12 mouse cellular contexts compared by ENCODE assay signal in genomic region chr10:67924030-67924429, GRCm38 (mm10). TPM values are rescaled to one million over a fixed set of nuclear protein-coding genes. Genes with fewer than 3 reads are reported as not detected.
A peak's percentile ranks its signal among the peaks of the same experiment; 100 is the strongest.
DNase-seq lines count a peak whose midpoint lies in the region; ATAC-seq and TF ChIP-seq lines count a peak whose summit lies in the region.
"Had no signal": no experiment of that assay in that cellular context is flagged by ENCODE, and none has a peak within 500 bp of the region (broad histone marks: within the 10 kb centered on the region; RNA-seq: fewer than 3 reads in every experiment).

No protein-coding gene starts in this region.

- 0 out of 2 replicates have a peak, but pooled peaks cover 4% of the 10 kb centered on the region for H3K9me3 ChIP-seq in stomach, postnatal 0 days (ENCODE audit: control insufficient read depth, low read length)
- H3K9me3 ChIP-seq: forebrain, embryonic 10.5 days had no signal

- no peaks in the 10 kb centered on the region for H3K4me1 ChIP-seq in stomach, postnatal 0 days (replicated peaks; ENCODE audit: control insufficient read depth, insufficient read depth)
- H3K4me1 ChIP-seq in cerebellum, adult 2 months (ENCODE audit: control insufficient read depth, insufficient read depth, low read length) = no peaks in the 10 kb centered on the region
- H3K4me1 ChIP-seq: forebrain, embryonic 10.5 days had no signal

- H3K4me2 ChIP-seq in stomach, postnatal 0 days (replicated peaks; ENCODE audit: low read depth) = no peak overlapping the region

- TF ChIP-seq CTCF in layer of hippocampus, adult 2 months (conservative IDR thresholded peaks at IDR 0.05) = peak; percentile 66
- TF ChIP-seq CTCF in stomach, postnatal 0 days (IDR thresholded peaks at IDR 0.05; ENCODE audit: low read depth) = peak; percentile 40; the same call in 1 of the 2 replicates
- TF ChIP-seq CTCF in cerebellum, adult 2 months (IDR thresholded peaks at IDR 0.05; ENCODE audit: borderline replicate concordance, insufficient read depth, low read depth, low read length) = no peak

- TF ChIP-seq POLR2A in cerebellum, adult 2 months (IDR thresholded peaks at IDR 0.05; ENCODE audit: borderline replicate concordance, insufficient read depth, low read length) = no peak

- no peak for ATAC-seq in stomach, postnatal 0 days (ENCODE audit: low FRiP score, low TSS enrichment)
- no peak for ATAC-seq in erythroid progenitor cell, adult 5-6 weeks (replicated peaks; ENCODE audit: low FRiP score, poor library complexity, severe bottlenecking)

- no peaks in the 10 kb centered on the region for H3K36me3 ChIP-seq in stomach, postnatal 0 days (ENCODE audit: control insufficient read depth, insufficient read depth, low read length)
- H3K36me3 ChIP-seq: forebrain, embryonic 10.5 days had no signal

- H3K4me3 ChIP-seq in layer of hippocampus, adult 2 months = no peak overlapping the region
- no peak overlapping the region for H3K4me3 ChIP-seq in stomach, postnatal 0 days (ENCODE audit: low read depth, low read length)
- no peak overlapping the region for H3K4me3 ChIP-seq in cerebellum, adult 2 months (replicated peaks; ENCODE audit: insufficient read depth, low read depth, low read length)
- H3K4me3 ChIP-seq: forebrain, embryonic 10.5 days had no signal

- no peak for DNase-seq in layer of hippocampus, adult 2 months (ENCODE audit: low spot score in 2 of 2)
- no peak for DNase-seq in layer of hippocampus, adult 11-12 months (ENCODE audit: low spot score)
- peak; percentile 19 to 45 for DNase-seq in CD8-positive naive resting alpha-beta T cell, adult 2 months (ENCODE audit: low read depth in 2 of 2, low spot score in 2 of 2)
- peak; percentile 55 for DNase-seq in ZHBTc4 (ENCODE audit: low read depth, low spot score)
- DNase-seq in stomach, postnatal 0 days (ENCODE audit: low spot score) = no peak
- no peak for DNase-seq in cerebellum, adult 2 months
- DNase-seq in layer of hippocampus, adult 9-11 months = no peak
- DNase-seq: gastrocnemius, postnatal 25 days; heart, postnatal 10 days; kidney, adult 11 months had no signal

- no peak for TF ChIP-seq EP300 in stomach, postnatal 0 days (optimal IDR thresholded peaks at IDR 0.05)

- 59% methylated on average over 7 of the region's 7 CpGs for WGBS in stomach, postnatal 0 days
- 56% methylated on average over 7 of the region's 7 CpGs for WGBS in cerebellum, adult 2 months

- no peak overlapping the region for H3K9ac ChIP-seq in stomach, postnatal 0 days (ENCODE audit: low read length)

- H3K27me3 ChIP-seq in stomach, postnatal 0 days (ENCODE audit: control insufficient read depth, insufficient read depth, low read length) = no peaks in the 10 kb centered on the region
- no peaks in the 10 kb centered on the region for H3K27me3 ChIP-seq in cerebellum, adult 2 months (ENCODE audit: control insufficient read depth, insufficient read depth, low read length)

- H3K27ac ChIP-seq in layer of hippocampus, adult 2 months = no peak overlapping the region
- no peak overlapping the region for H3K27ac ChIP-seq in stomach, postnatal 0 days (replicated peaks)
- no peak overlapping the region for H3K27ac ChIP-seq in cerebellum, adult 2 months (ENCODE audit: insufficient read depth, low read length)
- H3K27ac ChIP-seq: forebrain, embryonic 10.5 days had no signal

RNA-seq across cellular contexts. Expression of gene Zfp365, which starts 11.6 kb away (rescaled TPM):
- 100 to 1,000 TPM; 248 to 257 TPM for total RNA-seq in layer of hippocampus, adult 2 months (2021)
- 0.57 and 0.71 TPM in 2 replicates for polyA plus RNA-seq in stomach, postnatal 0 days (2015; fragmentation: Nextera tagmentation; extraction: Ambion mirVana)
- total RNA-seq in erythroid progenitor cell, adult 5-6 weeks (2015; ENCODE audit: low replicate concordance) = 0.36 TPM in 1 of 2 replicates, not detected in the other
- not detected in 2 replicates for total RNA-seq in erythroid progenitor cell, adult 5-6 weeks (2017; ENCODE audit: low replicate concordance)
- 32.2 and 39.7 TPM in 2 replicates for polyA plus RNA-seq in cerebellum, adult 2 months (2012; rRNA removed)

RNA-seq across cellular contexts. Expression of gene Rtkn2, which starts 55.3 kb away (rescaled TPM):
- total RNA-seq in layer of hippocampus, adult 2 months (2021) = 1 to 10 TPM; 4.7 to 5.0 TPM
- polyA plus RNA-seq in stomach, postnatal 0 days (2015; fragmentation: Nextera tagmentation; extraction: Ambion mirVana) = 1.6 and 1.8 TPM in 2 replicates
- 1.4 TPM in 1 of 2 replicates, not detected in the other for total RNA-seq in erythroid progenitor cell, adult 5-6 weeks (2015; ENCODE audit: low replicate concordance)
- 2.7 and 4.1 TPM in 2 replicates for total RNA-seq in erythroid progenitor cell, adult 5-6 weeks (2017; ENCODE audit: low replicate concordance)
- 1.4 and 2.0 TPM in 2 replicates for polyA plus RNA-seq in cerebellum, adult 2 months (2012; rRNA removed)

Comparison
In these comparisons a context has a peak if more than half of its experiments do, and no peak if none do; other contexts are left out.
1. DNase-seq: peak in CD8-positive naive resting alpha-beta T cell, adult 2 months (2 of 2) and ZHBTc4 (single experiment); none in layer of hippocampus, adult 2 months (0 of 2), layer of hippocampus, adult 11-12 months (single experiment), stomach, postnatal 0 days (single experiment), cerebellum, adult 2 months (0 of 2) and layer of hippocampus, adult 9-11 months (single experiment).
2. RNA of gene Zfp365, which starts 11.6 kb away (total RNA-seq): 248 to 257 TPM in layer of hippocampus, adult 2 months; 0.36 TPM in erythroid progenitor cell, adult 5-6 weeks; every median in the first group is over 100 times any median in the second.